Mouse (Mus musculus): ENCODE results near the gene Col6a4. TPM values are rescaled to one million over a fixed set of nuclear protein-coding genes. Genes with fewer than 3 reads are reported as not detected.

Gene Col6a4
- polyA plus RNA-seq, 1 experiment from 2014 or later, result 0.22 TPM

GRCm38 (mm10) chr9:106053446-106053845, 43.1 kb downstream of the Col6a4 start:
- H3K4me1 ChIP-seq (replicated peaks), result no peaks in the 10 kb centered on the region
- H3K36me3 ChIP-seq, result no peaks in the 10 kb centered on the region
- no peaks in the 10 kb centered on the region for H3K27me3 ChIP-seq
- no peak overlapping the region for H3K9ac ChIP-seq
- ATAC-seq (ENCODE audit: low read depth), result no peak
- WGBS, result 95% methylated on average over 4 of the region's 4 CpGs
- H3K4me3 ChIP-seq, result no peak overlapping the region
- H3K4me2 ChIP-seq, result no peak overlapping the region
- H3K27ac ChIP-seq (replicated peaks), result no peak overlapping the region
- H3K9me3 ChIP-seq, result no peaks in the 10 kb centered on the region

DNA sequence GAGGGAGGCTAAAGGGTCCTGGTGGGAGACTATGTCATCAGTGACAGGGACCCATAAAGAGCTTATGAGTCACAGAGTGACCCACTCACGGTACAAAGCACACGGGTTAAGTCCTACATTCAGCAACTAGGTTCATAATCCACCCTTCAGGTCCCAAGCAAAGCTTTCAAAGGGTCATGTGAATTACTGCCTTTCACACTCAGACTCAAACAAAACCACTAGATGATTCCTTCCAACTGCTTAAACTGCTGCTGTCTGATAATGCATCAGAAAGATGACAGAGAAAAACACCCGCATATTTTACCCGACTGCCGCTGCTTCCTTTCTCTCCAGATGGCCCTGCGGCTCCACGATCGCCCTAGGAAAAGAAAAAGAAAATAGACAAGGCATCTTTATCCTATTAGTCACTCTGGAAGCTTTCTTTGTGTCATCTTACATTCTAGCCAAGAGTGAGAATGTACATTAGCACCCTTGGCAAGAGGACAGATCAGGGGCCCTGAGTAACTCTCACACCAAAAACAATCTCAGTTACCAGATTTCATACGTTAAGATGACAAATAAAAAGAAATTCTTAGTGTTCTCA, 52.6 kb downstream of the Col6a4 start:
- Histone ChIP-seq H3K27ac (replicated peaks) (no peak overlapping the region), H3K4me1 (replicated peaks) (no peaks in the 10 kb centered on the region), H3K27me3 (no peaks in the 10 kb centered on the region), H3K9me3 (no peaks in the 10 kb centered on the region), H3K4me2 (no peak overlapping the region), H3K36me3 (no peaks in the 10 kb centered on the region), H3K4me3 (no peak overlapping the region), H3K9ac (no peak overlapping the region)
- no peak for ATAC-seq (ENCODE audit: low read depth)
- 78% methylated on average over 9 of the region's 9 CpGs for WGBS

DNA sequence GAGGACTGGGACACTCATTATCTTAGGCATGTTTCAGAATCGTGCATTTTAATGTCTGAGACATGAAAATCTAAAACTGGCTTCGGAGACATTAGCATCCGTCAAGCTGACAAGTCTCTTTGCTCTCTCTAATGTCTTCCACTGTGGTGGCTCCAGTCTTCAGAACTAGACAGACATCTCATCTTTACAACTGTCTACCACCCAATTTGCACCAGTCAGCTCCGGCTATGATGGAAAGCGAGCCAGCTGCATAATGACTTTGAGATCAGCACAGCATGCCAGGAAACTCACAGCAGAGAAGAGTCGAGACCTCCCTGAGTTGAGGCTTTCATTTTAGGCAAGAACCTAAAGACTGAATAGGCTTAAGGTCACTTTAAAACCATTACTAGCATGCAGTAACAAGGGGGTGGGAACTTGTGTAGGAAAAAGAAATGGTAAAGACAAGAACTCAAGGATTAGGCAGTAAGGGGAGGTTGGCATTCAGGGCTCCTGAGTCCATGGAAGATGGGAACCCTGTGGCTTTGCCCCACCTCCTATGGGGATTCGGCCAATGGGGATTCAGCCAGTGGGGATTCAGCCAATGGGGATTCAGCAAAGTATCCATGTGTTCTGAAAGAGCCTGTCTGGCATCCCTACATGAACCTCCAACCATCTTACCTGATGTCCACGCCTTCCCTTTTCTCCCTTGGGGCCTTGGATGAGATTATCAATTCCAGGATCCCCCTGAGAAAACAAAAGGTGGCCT, 56.5 kb downstream of the Col6a4 start:
- no peak for ATAC-seq (ENCODE audit: low read depth)
- H3K4me3 ChIP-seq, result no peak overlapping the region
- WGBS, result 80% methylated on average over 8 of the region's 8 CpGs

DNA sequence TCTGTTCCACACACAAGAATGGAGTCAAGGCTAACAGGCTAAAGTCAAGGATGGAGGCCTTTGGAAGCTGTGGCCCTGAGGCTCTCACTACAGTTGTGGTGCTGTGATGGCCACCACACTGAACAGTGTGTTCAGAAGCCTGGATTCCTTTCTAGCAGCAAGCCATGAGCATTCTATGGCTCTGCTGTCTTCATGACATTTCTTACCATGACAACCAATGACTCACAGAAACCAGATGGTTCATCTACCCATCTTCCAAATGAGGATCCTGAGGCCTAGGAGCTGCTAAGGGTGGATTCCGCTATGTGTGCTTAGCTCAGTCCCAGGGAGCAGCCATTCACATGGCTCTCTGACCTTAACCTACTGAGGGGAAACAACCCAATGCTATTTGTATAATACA, 57.3 kb downstream of the Col6a4 start:
- H3K27me3 ChIP-seq, result no peaks in the 10 kb centered on the region
- H3K9ac ChIP-seq, result no peak overlapping the region
- no peaks in the 10 kb centered on the region for H3K36me3 ChIP-seq
- no peaks in the 10 kb centered on the region for H3K9me3 ChIP-seq
- no peaks in the 10 kb centered on the region for H3K4me1 ChIP-seq (replicated peaks)
- no peak for ATAC-seq (ENCODE audit: low read depth)
- no peak overlapping the region for H3K27ac ChIP-seq (replicated peaks)
- WGBS, result 74% methylated on average over 1 of the region's 1 CpGs
- no peak overlapping the region for H3K4me3 ChIP-seq
- H3K4me2 ChIP-seq, result no peak overlapping the region

More for the DNA sequence above, 56.5 kb downstream of the Col6a4 start:
- no peak overlapping the region for H3K9ac ChIP-seq
- H3K4me2 ChIP-seq, result no peak overlapping the region
- H3K4me1 ChIP-seq (replicated peaks), result no peaks in the 10 kb centered on the region
- no peaks in the 10 kb centered on the region for H3K36me3 ChIP-seq
- H3K27ac ChIP-seq (replicated peaks), result no peak overlapping the region
- no peaks in the 10 kb centered on the region for H3K27me3 ChIP-seq
- no peaks in the 10 kb centered on the region for H3K9me3 ChIP-seq

GRCm38 (mm10) chr9:106038865-106039264, 57.7 kb downstream of the Col6a4 start:
- H3K9ac ChIP-seq, result no peak overlapping the region
- no peaks in the 10 kb centered on the region for H3K36me3 ChIP-seq
- no peaks in the 10 kb centered on the region for H3K27me3 ChIP-seq
- WGBS, result 10% methylated on average over 4 of the region's 4 CpGs
- H3K4me1 ChIP-seq (replicated peaks), result no peaks in the 10 kb centered on the region
- H3K4me3 ChIP-seq, result no peak overlapping the region
- no peak overlapping the region for H3K27ac ChIP-seq (replicated peaks)
- H3K9me3 ChIP-seq, result no peaks in the 10 kb centered on the region
- ATAC-seq (ENCODE audit: low read depth), result no peak
- H3K4me2 ChIP-seq, result no peak overlapping the region

DNA sequence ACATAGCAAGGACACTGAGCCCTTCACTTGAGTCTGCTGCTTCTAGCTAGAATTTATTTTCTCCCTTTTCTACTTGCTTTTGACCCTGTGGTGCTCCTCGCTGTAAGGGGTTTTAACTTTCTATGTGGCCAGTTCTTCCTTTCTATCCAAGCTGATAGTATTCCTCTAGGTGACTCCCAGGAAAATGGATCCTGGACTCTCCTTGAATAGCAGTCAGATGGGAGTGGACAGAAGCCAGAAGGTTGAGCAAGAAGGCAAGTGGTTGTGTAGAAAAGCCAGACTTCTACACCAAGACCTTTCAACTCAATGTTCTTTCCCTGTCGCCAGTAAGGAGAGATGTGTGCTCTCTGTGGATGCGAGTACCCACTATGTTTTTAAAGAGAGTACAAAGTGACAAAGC, 80.9 kb downstream of the Col6a4 start:
- Histone ChIP-seq H3K4me1 (replicated peaks) (no peaks in the 10 kb centered on the region), H3K9ac (no peak overlapping the region), H3K4me2 (no peak overlapping the region), H3K4me3 (no peak overlapping the region), H3K27me3 (no peaks in the 10 kb centered on the region), H3K36me3 (no peaks in the 10 kb centered on the region), H3K9me3 (no peaks in the 10 kb centered on the region), H3K27ac (replicated peaks) (no peak overlapping the region)
- ATAC-seq (ENCODE audit: low read depth), result no peak
- 84% methylated on average over 3 of the region's 3 CpGs for WGBS

DNA sequence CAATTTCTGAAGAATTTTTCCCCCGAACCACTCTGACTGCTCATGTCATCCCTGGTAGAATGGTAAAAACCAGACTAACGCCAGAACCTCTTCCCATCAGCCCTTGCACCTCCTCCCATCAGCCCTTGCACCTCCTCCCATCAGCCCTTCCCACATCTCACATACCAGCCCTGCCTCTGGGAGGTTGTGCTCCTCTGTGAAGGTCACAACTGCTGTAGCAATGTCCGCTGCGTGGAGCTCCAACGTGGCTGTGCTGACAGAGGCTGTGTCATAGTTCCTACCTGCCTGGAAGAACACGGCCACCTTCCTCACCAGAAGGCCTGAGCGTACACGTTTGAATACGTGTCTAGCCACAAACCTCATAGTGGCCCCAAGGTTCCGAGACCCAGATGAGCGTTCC, 83.4 kb downstream of the Col6a4 start:
- no peak overlapping the region for H3K4me3 ChIP-seq
- 89% methylated on average over 11 of the region's 11 CpGs for WGBS
- H3K9me3 ChIP-seq, result no peaks in the 10 kb centered on the region
- no peaks in the 10 kb centered on the region for H3K4me1 ChIP-seq (replicated peaks)
- H3K36me3 ChIP-seq, result no peaks in the 10 kb centered on the region
- no peak overlapping the region for H3K4me2 ChIP-seq
- H3K27me3 ChIP-seq, result no peaks in the 10 kb centered on the region
- H3K27ac ChIP-seq (replicated peaks), result no peak overlapping the region
- no peak overlapping the region for H3K9ac ChIP-seq
- no peak for ATAC-seq (ENCODE audit: low read depth)

GRCm38 (mm10) chr9:105997955-105998354, 98.6 kb downstream of the Col6a4 start:
- no peak for ATAC-seq (ENCODE audit: low read depth)
- Histone ChIP-seq H3K4me2 (no peak overlapping the region), H3K9ac (no peak overlapping the region), H3K4me3 (no peak overlapping the region), H3K27me3 (no peaks in the 10 kb centered on the region), H3K36me3 (no peaks in the 10 kb centered on the region), H3K4me1 (replicated peaks) (no peaks in the 10 kb centered on the region), H3K27ac (replicated peaks) (no peak overlapping the region), H3K9me3 (peaks cover 3% of the 10 kb centered on the region; the same call in 1 of the 2 replicates)
- 76% methylated on average over 11 of the region's 11 CpGs for WGBS

GRCm38 (mm10) chr9:105992425-105992824, 104.2 kb downstream of the Col6a4 start:
- no peak overlapping the region for H3K4me3 ChIP-seq
- no peak overlapping the region for H3K27ac ChIP-seq (replicated peaks)
- H3K27me3 ChIP-seq, result no peaks in the 10 kb centered on the region
- no peaks in the 10 kb centered on the region for H3K36me3 ChIP-seq
- H3K9ac ChIP-seq, result no peak overlapping the region
- WGBS, result 76% methylated on average over 6 of the region's 6 CpGs
- H3K9me3 ChIP-seq, result peaks cover 3% of the 10 kb centered on the region; the same call in 1 of the 2 replicates
- no peak for ATAC-seq (ENCODE audit: low read depth)
- H3K4me2 ChIP-seq, result no peak overlapping the region
- no peaks in the 10 kb centered on the region for H3K4me1 ChIP-seq (replicated peaks)

DNA sequence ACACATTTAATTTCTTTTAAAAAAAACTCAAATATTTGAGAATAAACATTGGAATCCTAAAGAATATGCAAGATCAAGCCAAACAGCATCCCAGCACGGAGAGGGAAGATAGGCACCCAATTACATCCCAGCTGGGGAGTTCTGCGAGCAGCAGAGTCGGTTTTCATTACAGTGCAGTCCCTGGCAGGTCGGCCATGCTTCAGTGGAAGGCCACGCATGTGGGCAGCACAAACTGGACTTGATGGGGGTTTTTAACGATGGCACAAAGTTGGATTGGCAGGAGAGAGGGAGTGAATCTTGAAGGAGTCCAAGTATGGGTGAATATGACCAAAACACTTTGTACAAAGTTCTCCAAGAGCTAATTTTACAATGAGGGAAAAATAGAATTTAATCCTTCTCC, 106.5 kb downstream of the Col6a4 start:
- WGBS, result 77% methylated on average over 6 of the region's 6 CpGs
- H3K36me3 ChIP-seq, result no peaks in the 10 kb centered on the region
- no peak overlapping the region for H3K9ac ChIP-seq
- no peak overlapping the region for H3K4me2 ChIP-seq
- no peak for ATAC-seq (ENCODE audit: low read depth)
- no peaks in the 10 kb centered on the region; the same call in 1 of the 2 replicates for H3K9me3 ChIP-seq
- H3K4me1 ChIP-seq (replicated peaks), result peaks cover 5% of the 10 kb centered on the region; the same call in 1 of the 2 replicates
- no peaks in the 10 kb centered on the region for H3K27me3 ChIP-seq
- H3K27ac ChIP-seq (replicated peaks), result no peak overlapping the region
- H3K4me3 ChIP-seq, result no peak overlapping the region

DNA sequence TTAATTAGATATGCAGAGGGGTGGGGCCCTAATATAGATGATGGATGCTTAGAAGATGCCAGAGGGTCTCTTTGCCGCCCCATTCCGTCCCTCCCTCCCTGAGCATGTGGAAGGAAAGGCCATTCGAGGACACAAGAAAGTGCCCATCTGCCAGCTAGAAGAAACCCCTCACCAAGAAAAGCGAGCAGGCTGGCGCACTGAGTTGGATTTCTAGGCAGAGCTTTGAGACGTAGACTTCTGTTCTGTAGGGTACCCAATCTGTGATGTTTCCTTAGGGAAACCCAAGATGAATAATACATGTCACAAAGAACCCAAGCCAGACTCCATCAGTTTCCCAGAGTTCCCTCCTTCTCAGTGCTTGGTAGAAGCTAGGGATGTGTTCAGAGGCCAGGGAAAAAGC, 107.1 kb downstream of the Col6a4 start:
- Histone ChIP-seq H3K4me1 (replicated peaks) (peaks cover 9% of the 10 kb centered on the region; the same call in 1 of the 2 replicates), H3K27me3 (no peaks in the 10 kb centered on the region), H3K4me2 (no peak overlapping the region), H3K9ac (no peak overlapping the region), H3K36me3 (no peaks in the 10 kb centered on the region), H3K9me3 (no peaks in the 10 kb centered on the region), H3K4me3 (no peak overlapping the region), H3K27ac (replicated peaks) (no peak overlapping the region)
- ATAC-seq (ENCODE audit: low read depth), result no peak
- 88% methylated on average over 6 of the region's 6 CpGs for WGBS

DNA sequence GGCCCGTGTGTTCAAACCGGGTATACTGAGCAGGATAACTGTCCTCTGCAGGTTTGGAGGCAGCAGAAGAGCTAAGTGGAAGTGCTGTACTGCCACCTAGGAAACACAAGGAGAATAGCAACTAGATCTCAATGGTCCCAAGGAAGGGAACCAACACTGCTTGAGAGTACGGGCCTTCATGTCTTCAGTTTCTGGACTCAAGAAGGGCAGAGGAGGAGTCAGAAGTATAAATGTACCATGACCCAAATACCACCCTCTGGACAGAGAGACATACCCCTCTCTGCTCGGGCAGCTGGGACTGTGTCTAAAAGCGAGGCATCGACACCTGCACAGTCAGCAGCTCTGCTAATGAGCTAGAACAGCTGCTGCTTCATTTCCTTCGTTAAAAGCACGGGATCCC, 108.5 kb downstream of the Col6a4 start:
- Histone ChIP-seq H3K4me3 (no peak overlapping the region), H3K27me3 (no peaks in the 10 kb centered on the region), H3K9ac (no peak overlapping the region), H3K36me3 (no peaks in the 10 kb centered on the region), H3K9me3 (no peaks in the 10 kb centered on the region), H3K27ac (replicated peaks) (no peak overlapping the region), H3K4me2 (no peak overlapping the region), H3K4me1 (replicated peaks) (peaks cover 9% of the 10 kb centered on the region; the same call in 1 of the 2 replicates)
- 57% methylated on average over 8 of the region's 8 CpGs for WGBS
- no peak for ATAC-seq (ENCODE audit: low read depth)
